Mouse (Mus musculus) kidney, embryonic 14.5 days (tissue): ENCODE measurements around the gene Dhrs3. TPM values are rescaled to one million over a fixed set of nuclear protein-coding genes. Genes with fewer than 3 reads are reported as not detected.

Source experiments
- ATAC-seq: fragments of 200-750 bp; cut with Nextera tagmentation; 2 replicates; pipeline ENCODE4 v1.8.0; 2017; ENCODE audit warnings: moderate number of reproducible peaks, mild to moderate bottlenecking, moderate TSS enrichment, moderate library complexity; ENCODE audit not compliant: low FRiP score, low TSS enrichment
- H3K27ac ChIP-seq: fragments of 300-500 bp; sonication (generic); 2 replicates; pipeline ENCODE4 v1.5.1; 2014; ENCODE audit warnings: low read depth, mild to moderate bottlenecking, low read length, moderate library complexity, mixed read lengths
- H3K27me3 ChIP-seq: fragments of 300-500 bp; sonication (generic); 2 replicates; pipeline ENCODE4 v1.6.1; 2014; ENCODE audit warnings: mild to moderate bottlenecking, low read length; ENCODE audit not compliant: control insufficient read depth, insufficient read depth
- H3K36me3 ChIP-seq: fragments of 300-500 bp; sonication (generic); 2 replicates; pipeline ENCODE4 v1.6.1; 2014; ENCODE audit warnings: low read length, mixed read lengths; ENCODE audit not compliant: control insufficient read depth, insufficient read depth
- H3K4me1 ChIP-seq: fragments of 300-500 bp; sonication (generic); 2 replicates; pipeline ENCODE4 v1.6.1; 2014; ENCODE audit warnings: low read length, mixed read lengths; ENCODE audit not compliant: control insufficient read depth, insufficient read depth
- H3K4me2 ChIP-seq: fragments of 300-500 bp; sonication (generic); replicated peaks from 2 replicates; pipeline ENCODE4 v1.6.1; 2014; ENCODE audit warnings: low read depth, mild to moderate bottlenecking, low read length
- H3K4me3 ChIP-seq: fragments of 300-500 bp; sonication (generic); 2 replicates; pipeline ENCODE4 v1.5.1; 2014; ENCODE audit warnings: mild to moderate bottlenecking, low read length
- H3K9ac ChIP-seq: fragments of 300-500 bp; sonication (generic); 2 replicates; pipeline ENCODE4 v1.6.1; 2014; ENCODE audit warnings: low read depth, mild to moderate bottlenecking, low read length, moderate library complexity
- H3K9me3 ChIP-seq: fragments of 300-500 bp; sonication (generic); 2 replicates; pipeline ENCODE4 v1.6.1; 2016; ENCODE audit warnings: low read length; ENCODE audit not compliant: control insufficient read depth
- WGBS: fragments of 180-500 bp; shearing (Covaris S2); extraction: QIAGEN DNeasy Blood & Tissue Kit; methylation state at CpG from one replicate; pipeline ENCODE4 v1.1.7; 2014; 5-methylcytosine and 5-hydroxymethylcytosine counted together
- polyA plus RNA-seq: library from polyadenylated mRNA; unstranded; fragments of >200 nt; fragmentation: Nextera tagmentation; extraction: Ambion mirVana; gene quantifications from 2 replicates; pipeline ENCODE4 v1.2.1, GENCODE M21; 2014

Dhrs3 gene
- polyA plus RNA-seq, 1 experiment from 2014 or later = 226 TPM

DNA sequence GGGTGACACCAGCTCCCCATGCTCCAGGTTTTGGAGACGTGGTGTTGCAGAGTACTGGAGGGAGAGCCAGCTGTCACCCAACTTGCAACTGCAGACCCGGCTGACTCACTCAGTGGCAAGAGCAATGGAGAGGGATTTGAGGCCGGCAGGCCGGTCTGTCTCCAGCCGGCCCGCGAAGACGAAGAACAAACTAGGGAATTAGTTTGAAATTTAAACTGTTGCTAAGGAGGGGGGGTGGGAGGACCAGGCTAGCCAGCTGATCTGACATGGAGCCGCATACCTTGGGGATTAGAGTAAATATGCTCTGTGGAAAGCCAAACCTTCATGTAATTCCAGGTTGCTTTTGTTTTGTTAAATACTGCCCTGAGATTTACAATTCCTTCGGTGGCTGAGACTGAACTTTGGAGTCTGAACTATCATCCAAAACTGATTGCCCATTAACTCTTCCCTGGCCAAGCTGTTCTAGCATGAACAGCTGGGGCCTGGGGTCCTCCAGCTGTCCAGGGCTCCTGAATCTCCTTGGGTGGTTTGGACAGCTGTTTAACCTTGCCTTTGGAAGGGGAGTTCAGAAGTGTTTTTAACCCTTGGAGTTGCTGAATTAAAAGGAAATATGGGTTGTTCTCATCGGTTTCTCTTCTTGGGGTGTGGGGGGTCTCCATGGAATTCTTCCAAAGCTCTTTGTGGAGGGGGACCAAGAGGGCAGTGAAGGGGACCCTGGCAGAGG, 2.0 kb downstream of the Dhrs3 start:
- peak; percentile 3; the same call in 1 of the 2 replicates for ATAC-seq
- Histone ChIP-seq H3K4me2 (peak overlapping the region; percentile 50), H3K4me3 (peak overlapping the region; percentile 57), H3K4me1 (peaks cover 29% of the 10 kb centered on the region), H3K36me3 (peaks cover 21% of the 10 kb centered on the region), H3K9me3 (no peaks in the 10 kb centered on the region), H3K27me3 (no peaks in the 10 kb centered on the region), H3K27ac (peak overlapping the region; percentile 95), H3K9ac (peak overlapping the region; percentile 77)
- WGBS = 3% methylated on average over 11 of the region's 11 CpGs

DNA sequence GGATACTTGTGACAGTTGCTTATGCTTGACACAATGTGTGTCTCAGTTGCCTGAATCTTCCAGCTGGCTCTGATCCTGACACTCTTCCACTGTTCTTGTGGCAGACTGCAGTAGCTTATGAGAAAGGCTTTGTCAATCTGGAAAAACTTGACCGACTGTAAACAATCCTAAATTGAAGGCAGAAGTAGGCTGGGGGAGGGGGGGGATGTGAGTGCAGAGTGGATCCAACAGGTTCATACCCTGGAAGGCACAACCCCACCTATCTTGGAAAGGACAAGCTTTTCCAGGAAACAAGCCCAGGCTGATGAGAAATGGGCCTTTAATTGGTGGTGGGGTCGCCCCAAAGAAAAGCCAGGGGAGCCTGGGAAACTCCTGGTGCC, 2.6 kb downstream of the Dhrs3 start:
- H3K27me3 ChIP-seq = no peaks in the 10 kb centered on the region
- peaks cover 27% of the 10 kb centered on the region for H3K36me3 ChIP-seq
- peak overlapping the region; percentile 77; the same call in 1 of the 2 replicates for H3K9ac ChIP-seq
- WGBS = 14% methylated on average over 2 of the region's 2 CpGs
- H3K4me2 ChIP-seq = peak overlapping the region; percentile 50
- H3K27ac ChIP-seq = peak overlapping the region; percentile 95
- peak overlapping the region; percentile 57 for H3K4me3 ChIP-seq
- H3K9me3 ChIP-seq = no peaks in the 10 kb centered on the region
- no peak for ATAC-seq
- H3K4me1 ChIP-seq = peaks cover 32% of the 10 kb centered on the region

DNA sequence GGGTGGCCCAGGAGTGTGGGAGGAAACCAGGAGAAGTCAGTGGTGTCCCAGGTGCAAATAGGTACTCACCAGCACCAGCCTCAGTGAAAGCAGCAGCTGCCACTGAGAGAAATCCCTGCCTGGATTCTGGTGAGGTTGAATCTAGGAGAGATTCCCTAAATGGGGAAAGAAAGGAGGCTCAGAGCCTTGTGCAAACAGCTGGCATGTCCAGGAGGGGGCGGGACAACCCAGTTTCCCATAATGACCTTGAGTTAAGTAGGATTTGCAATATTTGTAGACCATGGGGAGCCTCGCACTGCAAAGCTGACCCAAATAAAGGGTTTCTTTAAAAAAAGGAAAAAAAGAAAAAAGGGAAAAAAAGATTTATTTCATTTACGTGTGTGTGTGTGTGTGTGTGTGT, 3.7 kb downstream of the Dhrs3 start:
- H3K9ac ChIP-seq = peak overlapping the region; percentile 60

DNA sequence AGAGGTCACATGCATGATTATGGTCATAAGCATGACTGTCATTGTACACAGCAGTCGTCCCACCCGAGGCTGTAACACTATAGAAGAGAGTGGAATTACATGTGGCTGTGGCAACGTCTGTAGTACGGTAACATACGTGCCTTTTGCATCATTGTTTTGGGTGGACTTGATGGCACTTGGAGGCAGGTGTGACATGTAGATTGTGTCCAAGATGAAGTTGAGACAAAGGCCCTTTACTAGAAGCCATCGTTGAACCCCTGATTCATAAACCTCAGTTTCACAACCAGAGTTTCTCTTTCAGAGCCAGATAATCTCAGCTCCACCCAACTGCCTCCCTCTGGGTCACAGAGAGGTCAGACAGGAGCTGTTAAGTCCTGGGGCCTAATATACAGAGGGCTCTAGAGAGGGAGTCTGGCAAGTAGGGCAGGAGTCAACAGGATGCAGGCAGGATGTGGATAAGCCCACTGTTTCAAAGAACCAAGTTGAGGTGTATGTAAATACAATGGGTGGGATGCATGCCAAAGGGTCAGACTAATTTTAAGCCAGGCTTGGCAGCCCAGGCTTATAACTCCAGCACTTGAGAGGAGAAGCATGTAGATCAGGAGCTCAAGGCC, 5.5 kb downstream of the Dhrs3 start:
- H3K4me3 ChIP-seq = no peak overlapping the region
- no peak overlapping the region for H3K9ac ChIP-seq
- peak overlapping the region; percentile 47 for H3K27ac ChIP-seq
- no peaks in the 10 kb centered on the region for H3K9me3 ChIP-seq
- H3K36me3 ChIP-seq = peaks cover 34% of the 10 kb centered on the region
- peaks cover 29% of the 10 kb centered on the region for H3K4me1 ChIP-seq
- ATAC-seq = no peak
- WGBS = 67% methylated on average over 6 of the region's 6 CpGs
- no peak overlapping the region; the same call in 1 of the 2 replicates for H3K4me2 ChIP-seq
- no peaks in the 10 kb centered on the region for H3K27me3 ChIP-seq

More for the DNA sequence above, 3.7 kb downstream of the Dhrs3 start:
- H3K4me3 ChIP-seq = peak overlapping the region; percentile 28
- no peak for ATAC-seq
- no peaks in the 10 kb centered on the region for H3K27me3 ChIP-seq
- H3K27ac ChIP-seq = peak overlapping the region; percentile 52
- no peaks in the 10 kb centered on the region for H3K9me3 ChIP-seq
- WGBS = 37% methylated on average over 3 of the region's 3 CpGs
- H3K36me3 ChIP-seq = peaks cover 31% of the 10 kb centered on the region
- H3K4me2 ChIP-seq = peak overlapping the region; percentile 50
- peaks cover 31% of the 10 kb centered on the region for H3K4me1 ChIP-seq

DNA sequence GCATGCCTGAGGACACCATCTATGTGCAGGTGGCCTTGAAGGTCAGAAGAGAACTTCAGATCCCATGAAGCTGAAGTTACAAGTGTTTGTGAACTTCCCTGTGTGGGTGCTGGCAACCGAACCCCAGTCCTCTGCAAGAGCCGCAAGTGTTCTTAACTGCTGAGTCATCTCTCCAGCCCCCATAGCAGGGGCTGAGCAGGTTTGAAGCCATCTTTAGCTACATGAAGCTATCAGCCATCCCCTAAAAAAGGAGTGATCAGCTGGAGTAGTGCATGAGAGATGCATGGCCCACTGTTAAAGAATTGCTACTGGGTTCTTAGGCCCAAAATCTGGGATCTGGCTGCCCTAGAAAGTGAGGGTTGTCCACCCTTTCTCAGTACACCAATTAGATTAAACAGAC, 6.1 kb downstream of the Dhrs3 start:
- Histone ChIP-seq H3K4me3 (no peak overlapping the region), H3K4me2 (no peak overlapping the region), H3K9ac (no peak overlapping the region), H3K9me3 (no peaks in the 10 kb centered on the region), H3K36me3 (peaks cover 34% of the 10 kb centered on the region), H3K27me3 (no peaks in the 10 kb centered on the region), H3K4me1 (peaks cover 35% of the 10 kb centered on the region), H3K27ac (peak overlapping the region; percentile 42; the same call in 1 of the 2 replicates)
- WGBS = 89% methylated on average over 2 of the region's 2 CpGs
- no peak for ATAC-seq

DNA sequence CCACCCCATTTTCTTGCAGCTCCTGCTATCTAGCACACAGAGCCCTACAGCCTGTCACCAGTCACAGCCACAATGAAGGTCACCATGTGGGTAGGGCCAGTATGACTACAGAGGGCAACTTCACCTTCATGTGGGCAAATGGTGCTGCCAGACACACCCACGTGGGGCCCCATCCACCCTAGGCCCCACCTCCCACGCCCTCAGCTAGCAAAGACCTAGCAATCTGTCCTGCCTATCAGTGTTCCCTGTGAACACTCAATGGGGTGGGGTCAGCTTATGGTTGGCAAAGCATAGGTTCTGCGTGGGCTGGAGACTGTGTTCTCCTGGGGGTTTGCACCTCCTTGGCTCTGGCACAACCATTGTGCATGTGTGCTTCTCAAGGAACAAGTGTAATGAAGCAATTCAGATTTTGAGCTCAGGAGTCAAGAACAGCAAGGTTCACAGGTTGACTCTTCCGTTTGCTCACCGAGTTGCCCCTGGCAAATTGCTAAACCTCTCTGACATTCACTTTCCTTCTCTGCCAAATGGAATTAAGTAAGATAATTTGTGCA, 9.0 kb downstream of the Dhrs3 start:
- H3K27me3 ChIP-seq = no peaks in the 10 kb centered on the region
- no peaks in the 10 kb centered on the region for H3K9me3 ChIP-seq
- no peak overlapping the region for H3K9ac ChIP-seq
- no peak overlapping the region for H3K27ac ChIP-seq
- no peak; the same call in 1 of the 2 replicates for ATAC-seq
- peaks cover 44% of the 10 kb centered on the region for H3K36me3 ChIP-seq
- H3K4me1 ChIP-seq = peaks cover 34% of the 10 kb centered on the region
- H3K4me3 ChIP-seq = no peak overlapping the region
- no peak overlapping the region for H3K4me2 ChIP-seq
- 66% methylated on average over 5 of the region's 5 CpGs for WGBS

DNA sequence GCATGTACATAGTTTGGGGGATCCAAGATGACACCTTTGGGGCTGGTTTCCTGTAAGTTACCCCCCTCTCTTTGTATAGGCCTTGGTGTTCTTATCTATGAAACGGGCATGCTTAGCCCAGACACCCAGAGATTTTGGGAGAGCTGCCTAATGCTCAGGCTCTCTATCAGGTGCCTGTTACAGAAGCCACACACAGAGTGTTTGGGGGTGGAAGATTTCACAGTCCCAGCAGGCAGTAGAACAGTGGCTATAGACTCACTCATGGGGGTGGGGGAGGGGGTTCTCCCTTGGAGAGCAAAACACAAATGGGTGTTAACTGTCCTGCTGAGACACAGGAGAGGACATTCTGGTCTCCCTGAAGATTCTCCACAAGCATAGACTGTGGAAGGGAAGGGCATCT, 10.5 kb downstream of the Dhrs3 start:
- ATAC-seq = no peak
- peaks cover 35% of the 10 kb centered on the region for H3K36me3 ChIP-seq
- no peak overlapping the region for H3K4me3 ChIP-seq
- WGBS = 76% methylated on average over 1 of the region's 1 CpGs
- peak overlapping the region; percentile 39; the same call in 1 of the 2 replicates for H3K27ac ChIP-seq
- no peak overlapping the region for H3K4me2 ChIP-seq
- H3K4me1 ChIP-seq = peaks cover 21% of the 10 kb centered on the region
- no peak overlapping the region for H3K9ac ChIP-seq
- no peaks in the 10 kb centered on the region for H3K9me3 ChIP-seq
- H3K27me3 ChIP-seq = no peaks in the 10 kb centered on the region

DNA sequence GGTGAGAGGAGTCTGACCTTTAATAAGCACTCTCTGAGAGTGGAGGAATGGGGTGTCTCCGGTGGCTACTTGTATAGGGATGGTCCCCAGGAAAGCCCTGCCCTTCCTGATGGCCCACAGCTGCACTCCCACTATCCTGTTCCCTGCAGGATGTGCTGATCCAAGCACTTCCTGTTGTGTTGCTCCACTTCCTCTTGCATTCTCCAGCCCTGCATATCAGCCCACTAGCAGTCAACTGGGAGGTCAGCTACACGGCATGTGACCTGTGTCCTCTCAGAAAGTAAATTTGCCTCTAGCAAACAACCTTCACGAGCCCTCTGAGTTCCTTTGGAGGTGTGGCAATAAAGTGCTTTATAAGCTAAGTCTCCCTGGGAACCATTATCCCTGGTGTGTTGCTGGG, 11.3 kb downstream of the Dhrs3 start:
- no peaks in the 10 kb centered on the region for H3K27me3 ChIP-seq
- no peak overlapping the region; the same call in 1 of the 2 replicates for H3K27ac ChIP-seq
- peaks cover 21% of the 10 kb centered on the region for H3K4me1 ChIP-seq
- WGBS = 26% methylated on average over 3 of the region's 3 CpGs
- no peak overlapping the region for H3K4me3 ChIP-seq
- H3K4me2 ChIP-seq = no peak overlapping the region
- no peak overlapping the region for H3K9ac ChIP-seq
- ATAC-seq = peak; percentile 41; the same call in 1 of the 2 replicates
- H3K9me3 ChIP-seq = no peaks in the 10 kb centered on the region
- H3K36me3 ChIP-seq = peaks cover 31% of the 10 kb centered on the region

DNA sequence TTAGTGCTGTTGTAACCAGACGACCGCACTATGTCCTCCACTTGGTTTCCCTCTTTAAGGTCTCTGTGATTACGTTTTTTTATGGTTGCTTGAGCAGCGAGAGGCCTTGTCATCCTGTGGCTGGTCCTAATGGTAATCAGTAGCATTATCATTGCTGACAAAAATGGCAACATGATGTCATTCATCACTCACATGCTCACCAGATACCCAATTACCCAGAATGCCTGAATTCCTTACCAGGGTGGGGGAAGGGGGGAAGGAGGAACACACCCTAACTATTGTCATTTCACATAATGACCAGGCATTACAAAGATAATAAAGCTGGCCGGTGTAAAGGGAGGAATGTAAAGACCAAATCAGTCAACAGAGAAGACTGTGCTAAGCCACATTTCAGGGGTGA, 12.5 kb downstream of the Dhrs3 start:
- no peak for ATAC-seq
- Histone ChIP-seq H3K36me3 (peaks cover 19% of the 10 kb centered on the region; the same call in 1 of the 2 replicates), H3K9me3 (no peaks in the 10 kb centered on the region), H3K4me2 (no peak overlapping the region), H3K27me3 (no peaks in the 10 kb centered on the region), H3K27ac (peak overlapping the region; percentile 2; the same call in 1 of the 2 replicates), H3K9ac (no peak overlapping the region), H3K4me3 (no peak overlapping the region), H3K4me1 (peaks cover 18% of the 10 kb centered on the region)
- 57% methylated on average over 5 of the region's 5 CpGs for WGBS
